Mouse (Mus musculus) myocyte (in vitro differentiated cells): ENCODE measurements around the gene Tlr2. TPM values are rescaled to one million over a fixed set of nuclear protein-coding genes. Genes with fewer than 3 reads are reported as not detected.
A peak's percentile ranks its signal among the peaks of the same experiment; 100 is the strongest.
"Not testable (repeated sequence)": the region's sequence is repeated elsewhere in the genome, so short reads cannot be mapped to it uniquely, and the experiment has no call there.

Experiments
- H3K27me3 ChIP-seq: one replicate; pipeline ENCODE4 v1.6.1; 2011; ENCODE audit not compliant: control insufficient read depth, insufficient read depth, insufficient read length
- H3K36me3 ChIP-seq: one replicate; pipeline ENCODE4 v1.6.1; 2011; ENCODE audit not compliant: control insufficient read depth, insufficient read depth
- H3K4me2 ChIP-seq: one replicate; pipeline ENCODE4 v1.6.1; 2011; ENCODE audit warnings: low read depth, control low read depth
- H3K4me3 ChIP-seq: one replicate; pipeline ENCODE4 v1.5.1; 2011; ENCODE audit warnings: mild to moderate bottlenecking, control low read depth, moderate library complexity
- H3K79me2 ChIP-seq: one replicate; pipeline ENCODE4 v1.6.1; 2011; ENCODE audit not compliant: control insufficient read depth, insufficient read depth
- H3ac ChIP-seq: one replicate; pipeline ENCODE4 v1.6.1; 2011; ENCODE audit not compliant: control insufficient read depth, insufficient read length
- CEBPB ChIP-seq: IDR thresholded peaks from 2 replicates; pipeline ENCODE4 v1.6.1; 2011; ENCODE audit warnings: mild to moderate bottlenecking, moderate library complexity; ENCODE audit not compliant: poor library complexity, insufficient read depth, severe bottlenecking
- E2F4 ChIP-seq: IDR thresholded peaks from one replicate; pipeline ENCODE4 v1.6.1; 2011; ENCODE audit warnings: mild to moderate bottlenecking, control low read depth, moderate library complexity; ENCODE audit not compliant: insufficient read depth
- MAX ChIP-seq: IDR thresholded peaks from one replicate; pipeline ENCODE4 v1.6.1; 2011; ENCODE audit warnings: low read depth, mild to moderate bottlenecking, control low read depth
- MYOD1 ChIP-seq, 3 experiments: IDR thresholded peaks; one replicate each; pipeline ENCODE4 v1.6.1; 2011; ENCODE audit warnings: control low read depth in 2 of 3, low read depth in 2 of 3, mild to moderate bottlenecking in 2 of 3, moderate library complexity in 1 of 3; ENCODE audit not compliant: insufficient read length in 2 of 3, control insufficient read depth in 1 of 3
- MYOG ChIP-seq, 3 experiments: IDR thresholded peaks; one replicate each; pipeline ENCODE4 v1.6.1; 2011; ENCODE audit warnings: control low read depth in 2 of 3, low read depth in 2 of 3, mild to moderate bottlenecking in 2 of 3; ENCODE audit not compliant: insufficient read length in 2 of 3, control insufficient read depth in 1 of 3, insufficient read depth in 1 of 3
- POLR2A ChIP-seq: IDR thresholded peaks from one replicate; pipeline ENCODE4 v1.6.1; 2011; ENCODE audit warnings: low read depth, mild to moderate bottlenecking, control low read depth, moderate library complexity; ENCODE audit not compliant: insufficient read length
- POLR2AphosphoS2 ChIP-seq: IDR thresholded peaks from one replicate; pipeline ENCODE4 v1.6.1; 2011; ENCODE audit warnings: low read depth, control low read depth; ENCODE audit not compliant: insufficient read length
- REST ChIP-seq: IDR thresholded peaks from one replicate; pipeline ENCODE4 v1.6.1; 2011; ENCODE audit warnings: mild to moderate bottlenecking, control low read depth, moderate library complexity; ENCODE audit not compliant: insufficient read depth, insufficient read length
- SRF ChIP-seq: IDR thresholded peaks from one replicate; pipeline ENCODE4 v1.6.1; 2011; ENCODE audit warnings: low read depth; ENCODE audit not compliant: control insufficient read depth, insufficient read length
- TCF12 ChIP-seq: IDR thresholded peaks from one replicate; pipeline ENCODE4 v1.6.1; 2011; ENCODE audit warnings: mild to moderate bottlenecking, control low read depth; ENCODE audit not compliant: poor library complexity, insufficient read depth, severe bottlenecking
- TCF3 ChIP-seq: IDR thresholded peaks from one replicate; pipeline ENCODE4 v1.6.1; 2011; ENCODE audit warnings: low read depth, control low read depth; ENCODE audit not compliant: insufficient read length
- USF1 ChIP-seq: IDR thresholded peaks from one replicate; pipeline ENCODE4 v1.6.1; 2011; ENCODE audit warnings: low read depth, mild to moderate bottlenecking, control low read depth, moderate library complexity
- polyA plus RNA-seq: library from polyadenylated mRNA; unstranded; fragments of >200 nt; fragmentation: generic; extraction: Trizol; gene quantifications from one replicate; pipeline ENCODE4 v1.2.1, GENCODE M21; 2012; ENCODE audit warnings: missing spikeins

Gene Tlr2
- polyA plus RNA-seq: 4.5 TPM

- no peaks in the 10 kb centered on the region for H3K36me3 ChIP-seq
- peak within 1 kb of the TSS; percentile 25 for H3K4me3 ChIP-seq
- H3ac ChIP-seq: no peak within 1 kb of the TSS
- TF ChIP-seq CEBPB: no peak
- TF ChIP-seq MYOD1 (IDR thresholded peaks at IDR 0.05; ENCODE audit: control insufficient read depth in 1 of 3, insufficient read length in 2 of 3, low read depth in 2 of 3): no peak
- TF ChIP-seq POLR2A: no peak
- TF ChIP-seq SRF: no peak
- TF ChIP-seq REST: no peak
- TF ChIP-seq USF1: no peak
- TF ChIP-seq E2F4: no peak
- no peak for TF ChIP-seq TCF12
- no peak for TF ChIP-seq MYOG (IDR thresholded peaks at IDR 0.05; ENCODE audit: control insufficient read depth in 1 of 3, insufficient read depth in 1 of 3, insufficient read length in 2 of 3, low read depth in 2 of 3)
- TF ChIP-seq MAX: no peak
- no peak for TF ChIP-seq TCF3
- TF ChIP-seq POLR2AphosphoS2: no peak
- peak within 1 kb of the TSS; percentile 77 for H3K4me2 ChIP-seq
- no peaks in the 10 kb centered on the region for H3K27me3 ChIP-seq
- no peaks in the 10 kb centered on the region for H3K79me2 ChIP-seq
Measured at GRCm38 (mm10) chr3:83841095-83841850, at the start of gene Tlr2. Gene Tlr2, minus strand, starts transcription at chr3:83841767.

- H3K4me2 ChIP-seq: no peak overlapping the region
- no peak overlapping the region for H3K4me3 ChIP-seq
- H3K36me3 ChIP-seq: no peaks in the 10 kb centered on the region
- H3K27me3 ChIP-seq: no peaks in the 10 kb centered on the region
- H3ac ChIP-seq: no peak overlapping the region
- no peaks in the 10 kb centered on the region for H3K79me2 ChIP-seq
- TF ChIP-seq REST (no peak), CEBPB (peak; percentile 91; the same call in 1 of the 2 replicates)
Measured at GRCm38 (mm10) chr3:83885163-83885562, 43.6 kb upstream of the Tlr2 start.

- not testable (repeated sequence) for H3K4me2 ChIP-seq, H3K27me3 ChIP-seq, H3K4me3 ChIP-seq, H3ac ChIP-seq, H3K36me3 ChIP-seq, H3K79me2 ChIP-seq
Measured at GRCm38 (mm10) chr3:83879261-83880050, 37.9 kb upstream of the Tlr2 start.

GRCm38 (mm10) chr3:83878801-83879200 is 37.2 kb upstream of the Tlr2 start:
- Histone ChIP-seq H3K79me2 (no peaks in the 10 kb centered on the region), H3K4me3 (no peak overlapping the region), H3ac (no peak overlapping the region), H3K36me3 (no peaks in the 10 kb centered on the region), H3K27me3 (no peaks in the 10 kb centered on the region), H3K4me2 (no peak overlapping the region)
- TF ChIP-seq POLR2AphosphoS2: no peak
- TF ChIP-seq REST: no peak
- no peak for TF ChIP-seq SRF
- no peak for TF ChIP-seq POLR2A
- TF ChIP-seq E2F4: no peak
- no peak for TF ChIP-seq CEBPB
- no peak for TF ChIP-seq MYOG (IDR thresholded peaks at IDR 0.05; ENCODE audit: control insufficient read depth in 1 of 3, insufficient read depth in 1 of 3, insufficient read length in 2 of 3, low read depth in 2 of 3)
- no peak for TF ChIP-seq MAX
- no peak for TF ChIP-seq USF1

GRCm38 (mm10) chr3:83876299-83876698 is 34.7 kb upstream of the Tlr2 start:
- Histone ChIP-seq H3ac (no peak overlapping the region), H3K79me2 (no peaks in the 10 kb centered on the region), H3K4me3 (no peak overlapping the region), H3K4me2 (no peak overlapping the region), H3K36me3 (no peaks in the 10 kb centered on the region), H3K27me3 (no peaks in the 10 kb centered on the region)
- TF ChIP-seq MYOD1 (IDR thresholded peaks at IDR 0.05; ENCODE audit: control insufficient read depth in 1 of 3, insufficient read length in 2 of 3, low read depth in 2 of 3) (no peak), CEBPB (no peak), SRF (no peak), MAX (no peak)

- not testable (repeated sequence) for H3K27me3 ChIP-seq, H3K4me2 ChIP-seq, H3K4me3 ChIP-seq, H3K36me3 ChIP-seq, H3ac ChIP-seq, H3K79me2 ChIP-seq
Measured at GRCm38 (mm10) chr3:83875078-83875477, 33.5 kb upstream of the Tlr2 start.

GRCm38 (mm10) chr3:83872853-83873252 is 31.3 kb upstream of the Tlr2 start:
- H3K4me3 ChIP-seq, H3K36me3 ChIP-seq, H3K79me2 ChIP-seq, H3K4me2 ChIP-seq, H3K27me3 ChIP-seq, H3ac ChIP-seq: not testable (repeated sequence)

GRCm38 (mm10) chr3:83871962-83872361 is 30.4 kb upstream of the Tlr2 start:
- not testable (repeated sequence) for H3K27me3 ChIP-seq

More at GRCm38 (mm10) chr3:83871962-83872361, 30.4 kb upstream of the Tlr2 start:
- not testable (repeated sequence) for H3K4me3 ChIP-seq, H3ac ChIP-seq, H3K36me3 ChIP-seq, H3K79me2 ChIP-seq, H3K4me2 ChIP-seq
